Mouse (Mus musculus) liver, postnatal 0 days (tissue): Measurements from ENCODE around the gene 4930505A04Rik. TPM values are rescaled to one million over a fixed set of nuclear protein-coding genes. Genes with fewer than 3 reads are reported as not detected.

Experiments
- ATAC-seq: fragments of 200-750 bp; cut with Nextera tagmentation; 2 replicates; pipeline ENCODE4 v1.8.0; 2017; ENCODE audit warnings: mild to moderate bottlenecking, moderate library complexity
- DNase-seq: peaks from one replicate; pipeline ENCODE4 v3.0.0-alpha.2; 2016
- H3K27ac ChIP-seq: fragments of 300-500 bp; sonication (generic); 2 replicates; pipeline ENCODE4 v1.5.1; 2014; ENCODE audit warnings: antibody characterized with exemption, moderate library complexity, mild to moderate bottlenecking, low read depth
- H3K27me3 ChIP-seq: fragments of 300-500 bp; sonication (generic); 2 replicates; pipeline ENCODE4 v1.6.1; 2014; ENCODE audit warnings: low read length, control low read depth, mixed read lengths; ENCODE audit not compliant: insufficient read depth
- H3K36me3 ChIP-seq: fragments of 300-500 bp; sonication (generic); replicated peaks from 2 replicates; pipeline ENCODE4 v1.6.1; 2014; ENCODE audit warnings: mild to moderate bottlenecking, control low read depth, low read length, moderate library complexity, mixed read lengths; ENCODE audit not compliant: insufficient read depth
- H3K4me1 ChIP-seq: fragments of 300-500 bp; sonication (generic); 2 replicates; pipeline ENCODE4 v1.6.1; 2014; ENCODE audit warnings: antibody characterized with exemption, mild to moderate bottlenecking, control low read depth; ENCODE audit not compliant: insufficient read depth
- H3K4me2 ChIP-seq: fragments of 300-500 bp; sonication (generic); 2 replicates; pipeline ENCODE4 v1.6.1; 2014; ENCODE audit warnings: low read depth, mild to moderate bottlenecking, low read length, moderate library complexity, mixed read lengths
- H3K4me3 ChIP-seq: fragments of 300-500 bp; sonication (generic); 2 replicates; pipeline ENCODE4 v1.5.1; 2014; ENCODE audit warnings: low read depth, low read length
- H3K9ac ChIP-seq: fragments of 300-500 bp; sonication (generic); replicated peaks from 2 replicates; pipeline ENCODE4 v1.6.1; 2014; ENCODE audit warnings: mild to moderate bottlenecking, moderate library complexity
- H3K9me3 ChIP-seq: fragments of 300-500 bp; sonication (generic); 2 replicates; pipeline ENCODE4 v1.6.1; 2016; ENCODE audit warnings: mild to moderate bottlenecking, control low read depth, low read length, mixed read lengths
- CTCF ChIP-seq: sonication (generic); IDR thresholded peaks from 2 replicates; pipeline ENCODE4 v1.5.1; 2016; ENCODE audit warnings: antibody characterized with exemption, low read depth
- EP300 ChIP-seq: IDR thresholded peaks from 2 replicates; pipeline ENCODE4 v1.6.1; 2016; ENCODE audit warnings: antibody characterized with exemption, low read depth, mild to moderate bottlenecking
- WGBS: fragments of 180-500 bp; shearing (Covaris S2); extraction: QIAGEN DNeasy Blood & Tissue Kit; methylation state at CpG from one replicate; pipeline ENCODE4 v1.1.7; 2014; ENCODE audit not compliant: insufficient replicate concordance; 5-methylcytosine and 5-hydroxymethylcytosine counted together
- polyA plus RNA-seq: library from polyadenylated mRNA; unstranded; fragments of >200 nt; fragmentation: Nextera tagmentation; extraction: Ambion mirVana; gene quantifications from 2 replicates; pipeline ENCODE4 v1.2.1, GENCODE M21; 2015

Gene 4930505A04Rik
- polyA plus RNA-seq, 1 experiment from 2014 or later, result not detected

DNA sequence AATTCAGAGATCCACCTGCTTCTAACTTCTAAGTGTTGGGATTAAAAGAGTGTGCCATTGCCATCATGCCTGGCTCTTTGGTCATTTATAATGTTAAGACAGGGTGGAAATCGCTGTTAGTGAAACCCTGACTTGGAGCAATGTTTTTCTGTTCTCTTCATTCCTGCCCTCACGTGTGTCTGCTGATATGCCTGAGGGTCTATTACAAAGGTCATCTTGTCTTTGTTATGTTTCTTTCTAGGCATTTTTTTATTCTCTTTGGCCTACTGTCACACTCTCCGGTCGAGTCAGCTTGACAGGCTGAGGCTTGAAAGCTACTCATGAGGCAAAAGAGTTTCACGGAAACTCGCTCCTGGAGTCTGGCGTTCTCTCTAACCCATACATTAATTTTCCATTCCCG is 27.9 kb downstream of the 4930505A04Rik start:
- H3K4me2 ChIP-seq, result no peak overlapping the region
- no peak overlapping the region for H3K27ac ChIP-seq
- whole genome bisulfite sequencing, result 80% methylated on average over 7 of the region's 8 CpGs
- H3K4me3 ChIP-seq, result no peak overlapping the region
- no peaks in the 10 kb centered on the region for H3K36me3 ChIP-seq
- TF ChIP-seq EP300 (no peak), CTCF (no peak)
- H3K9ac ChIP-seq, result no peak overlapping the region
- no peak for DNase-seq
- H3K9me3 ChIP-seq, result no peaks in the 10 kb centered on the region
- no peak for ATAC-seq
- no peaks in the 10 kb centered on the region for H3K4me1 ChIP-seq
- H3K27me3 ChIP-seq, result no peaks in the 10 kb centered on the region

DNA sequence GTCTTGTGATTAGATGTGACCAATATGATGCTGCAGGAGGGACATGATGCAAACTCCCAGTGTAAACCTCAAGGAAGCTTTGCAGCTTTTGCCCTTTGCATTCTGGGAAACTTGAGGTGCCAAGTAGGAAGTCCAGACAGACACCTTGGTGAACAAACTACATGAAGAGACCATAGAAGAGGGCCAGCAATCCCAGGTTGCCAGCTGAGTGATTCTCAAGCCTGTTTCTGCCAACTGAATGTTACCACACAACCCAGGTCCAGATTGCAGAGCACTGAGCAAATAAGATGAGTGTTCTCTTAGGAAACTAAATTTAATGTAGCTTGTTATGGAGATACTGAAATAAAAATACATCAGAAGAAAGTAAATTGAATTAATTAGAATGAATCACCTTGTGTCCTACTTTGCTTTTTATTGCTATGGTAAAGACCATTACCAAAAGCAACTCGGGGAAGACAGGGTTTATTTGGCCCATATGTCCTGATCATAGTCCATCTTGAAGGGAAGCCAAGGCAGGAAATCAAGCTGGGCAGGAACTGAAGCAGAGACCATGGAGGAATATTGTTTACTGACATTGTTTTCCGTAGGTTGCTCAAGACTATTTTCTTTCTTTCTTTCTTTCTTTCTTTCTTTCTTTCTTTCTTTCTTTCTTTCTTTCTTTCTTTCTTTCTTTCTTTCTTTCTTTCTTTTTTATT is 38.2 kb downstream of the 4930505A04Rik start:
- Histone ChIP-seq H3K9ac (no peak overlapping the region), H3K4me1 (no peaks in the 10 kb centered on the region), H3K4me3 (no peak overlapping the region), H3K27ac (no peak overlapping the region), H3K9me3 (no peaks in the 10 kb centered on the region), H3K4me2 (no peak overlapping the region), H3K27me3 (no peaks in the 10 kb centered on the region), H3K36me3 (no peaks in the 10 kb centered on the region)
- DNase-seq (no peak), ATAC-seq (no peak)
- TF ChIP-seq EP300 (no peak), CTCF (no peak)
- WGBS, result 76% methylated on average over 2 of the region's 2 CpGs

DNA sequence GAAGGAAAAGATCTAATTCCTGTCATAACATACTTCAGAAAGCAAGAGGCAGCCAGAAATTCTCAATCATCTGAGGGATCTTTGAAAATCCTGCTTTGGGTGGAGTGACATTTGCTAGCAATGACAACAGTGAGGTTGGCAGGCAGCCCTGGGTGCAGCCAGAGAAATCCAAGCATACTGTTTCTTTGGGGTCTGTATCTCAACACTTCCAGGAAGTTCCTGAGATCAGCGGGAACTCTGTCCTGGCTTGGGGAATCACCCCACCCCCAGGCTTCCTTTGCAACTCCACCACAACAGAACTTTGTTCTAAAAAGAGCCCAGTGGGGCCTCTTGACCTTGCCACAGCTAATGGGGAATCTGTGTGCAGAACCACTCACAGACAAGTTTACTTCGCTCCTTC is 66.0 kb downstream of the 4930505A04Rik start:
- WGBS, result 43% methylated on average over 2 of the region's 2 CpGs
- TF ChIP-seq EP300 (no peak), CTCF (no peak)
- DNase-seq (no peak), ATAC-seq (no peak)
- no peak overlapping the region for H3K27ac ChIP-seq
- H3K4me1 ChIP-seq, result no peaks in the 10 kb centered on the region
- H3K4me3 ChIP-seq, result no peak overlapping the region
- no peaks in the 10 kb centered on the region for H3K27me3 ChIP-seq
- no peaks in the 10 kb centered on the region for H3K9me3 ChIP-seq
- no peak overlapping the region for H3K9ac ChIP-seq
- H3K36me3 ChIP-seq, result no peaks in the 10 kb centered on the region
- H3K4me2 ChIP-seq, result no peak overlapping the region

DNA sequence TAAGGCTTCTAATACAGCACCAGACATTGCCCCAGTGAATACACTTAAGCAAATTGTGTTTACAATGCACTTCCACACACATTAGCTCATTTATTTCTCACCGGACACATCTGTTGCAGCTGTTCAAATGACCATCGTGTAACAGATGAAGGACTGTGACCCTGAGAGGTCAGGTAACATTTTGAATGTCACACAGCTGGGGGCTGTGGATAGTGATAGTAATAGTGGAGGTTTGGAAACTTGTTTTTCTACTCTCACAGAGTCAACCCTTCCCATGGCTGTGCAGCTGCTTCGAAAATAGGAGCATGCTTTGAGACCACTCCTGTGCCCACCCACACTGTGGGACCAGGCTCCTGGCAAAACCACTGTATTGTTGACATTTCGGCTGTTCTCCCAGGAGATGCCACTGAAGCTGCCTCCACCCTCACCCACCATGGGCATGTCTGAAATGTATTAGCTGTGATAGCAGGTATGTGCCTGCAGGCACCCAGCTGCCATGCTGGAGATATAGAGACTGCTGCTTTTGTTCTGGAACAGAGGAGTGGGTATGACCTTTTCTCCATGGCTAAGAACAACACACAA is 66.9 kb downstream of the 4930505A04Rik start:
- DNase-seq (no peak), ATAC-seq (no peak)
- TF ChIP-seq CTCF (no peak), EP300 (no peak)

DNA sequence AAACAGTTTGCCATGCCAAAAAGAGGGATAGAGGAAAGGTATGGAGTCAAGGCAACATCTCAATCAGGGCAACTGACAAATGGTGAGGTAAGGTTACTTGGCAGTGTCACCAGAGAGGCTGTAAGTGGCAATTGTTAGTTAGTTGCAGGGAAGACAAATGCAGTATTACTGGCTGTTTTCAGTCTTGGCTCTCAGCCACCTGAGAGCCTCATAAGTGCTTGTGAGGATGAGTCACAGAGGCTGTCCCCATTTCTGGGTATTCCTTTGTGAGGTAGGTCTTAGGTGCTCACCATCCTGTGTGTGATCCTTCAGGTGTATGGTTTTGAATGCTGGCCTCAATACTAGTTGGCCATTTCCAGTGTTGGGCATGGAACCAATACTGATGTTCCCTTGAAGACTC is 77.3 kb downstream of the 4930505A04Rik start:
- H3K9ac ChIP-seq, result no peak overlapping the region
- ATAC-seq (no peak), DNase-seq (no peak)
- H3K36me3 ChIP-seq, result no peaks in the 10 kb centered on the region
- no peak for TF ChIP-seq EP300
- no peak for TF ChIP-seq CTCF
- H3K27ac ChIP-seq, result no peak overlapping the region
- no peaks in the 10 kb centered on the region for H3K27me3 ChIP-seq
- H3K4me3 ChIP-seq, result no peak overlapping the region
- no peaks in the 10 kb centered on the region for H3K4me1 ChIP-seq
- no peaks in the 10 kb centered on the region for H3K9me3 ChIP-seq
- no peak overlapping the region for H3K4me2 ChIP-seq

More for the DNA sequence above, 66.9 kb downstream of the 4930505A04Rik start:
- Histone ChIP-seq H3K9ac (no peak overlapping the region), H3K4me1 (no peaks in the 10 kb centered on the region), H3K4me2 (no peak overlapping the region), H3K27me3 (no peaks in the 10 kb centered on the region), H3K4me3 (no peak overlapping the region), H3K9me3 (no peaks in the 10 kb centered on the region), H3K36me3 (no peaks in the 10 kb centered on the region), H3K27ac (no peak overlapping the region)
- 58% methylated on average over 4 of the region's 4 CpGs for whole genome bisulfite sequencing

DNA sequence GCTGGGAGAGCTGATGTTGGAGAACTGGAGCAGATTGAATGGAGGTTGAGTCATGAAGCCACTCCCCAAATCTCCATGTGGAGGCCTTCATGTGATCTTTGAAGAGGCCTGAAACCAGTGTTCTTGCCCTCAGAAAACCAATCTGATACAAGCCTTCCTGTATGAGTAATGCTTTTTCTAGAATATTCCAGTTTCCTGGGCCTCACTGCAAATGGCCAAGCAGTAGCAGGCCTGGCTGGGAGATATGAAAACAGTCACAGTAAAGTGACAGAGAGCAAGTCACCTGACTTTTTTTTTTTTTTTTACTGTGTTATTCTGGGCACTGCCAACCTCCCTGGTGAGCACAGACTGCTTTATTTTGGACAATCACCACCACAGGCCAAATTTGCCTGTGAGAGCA is 88.6 kb downstream of the 4930505A04Rik start:
- DNase-seq, result no peak
- Histone ChIP-seq H3K27ac (no peak overlapping the region), H3K4me3 (no peak overlapping the region), H3K4me2 (no peak overlapping the region), H3K27me3 (no peaks in the 10 kb centered on the region), H3K36me3 (no peaks in the 10 kb centered on the region), H3K9me3 (no peaks in the 10 kb centered on the region), H3K4me1 (no peaks in the 10 kb centered on the region), H3K9ac (no peak overlapping the region)
- no peak for ATAC-seq
- no peak for TF ChIP-seq CTCF
- no peak for TF ChIP-seq EP300

Other genes starting within 250 kb of the 4930505A04Rik start
- gene Sptbn1, start 203.7 kb downstream of the 4930505A04Rik start, polyA plus RNA-seq, result 18.9 and 19.2 TPM in 2 replicates
- 3.9 and 4.0 TPM in 2 replicates for gene Acyp2, start 177.8 kb upstream of the 4930505A04Rik start, polyA plus RNA-seq